Mouse (Mus musculus) liver, postnatal 0 days (tissue): ENCODE results near the gene Gm13119.

Experiments
- CTCF ChIP-seq: sonication (generic); IDR thresholded peaks from 2 replicates; pipeline ENCODE4 v1.5.1; 2016; ENCODE audit warnings: antibody characterized with exemption, low read depth
- EP300 ChIP-seq: IDR thresholded peaks from 2 replicates; pipeline ENCODE4 v1.6.1; 2016; ENCODE audit warnings: antibody characterized with exemption, low read depth, mild to moderate bottlenecking

DNA sequence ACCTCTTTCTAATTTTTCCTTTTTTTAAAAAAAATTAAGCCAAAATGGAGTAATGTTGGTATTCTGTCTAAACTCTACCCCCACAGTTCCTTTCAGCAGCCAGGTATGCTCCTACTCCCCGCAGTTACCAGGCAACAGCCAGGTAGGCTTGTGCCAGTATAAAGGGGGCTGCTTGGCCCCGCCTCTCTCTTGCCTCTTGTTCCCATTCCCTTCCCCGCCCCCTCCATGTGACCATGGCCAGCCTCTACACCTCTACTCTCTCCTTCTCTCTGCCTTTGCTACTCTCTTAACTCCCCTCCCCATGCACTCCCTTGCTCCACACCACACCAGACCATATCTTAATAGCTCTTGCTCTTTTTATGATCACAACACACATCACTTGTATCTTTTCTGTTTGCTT, 48.5 kb downstream of the Gm13119 start:
- no peak for TF ChIP-seq CTCF
- no peak for TF ChIP-seq EP300
